Mouse (Mus musculus) bone marrow macrophage, adult 2 months (primary cell): ENCODE data around the gene Timm17a.

ENCODE experiments used
- CTCF ChIP-seq: IDR thresholded peaks from 2 replicates; pipeline ENCODE4 v1.5.1; 2012; ENCODE audit warnings: low read depth, mild to moderate bottlenecking, low read length, moderate library complexity
- POLR2A ChIP-seq: IDR thresholded peaks from 2 replicates; pipeline ENCODE4 v1.6.1; 2012; ENCODE audit warnings: mild to moderate bottlenecking, low read depth, low read length, borderline replicate concordance

- no peak for TF ChIP-seq CTCF
- no peak for TF ChIP-seq POLR2A
Observed at GRCm38 (mm10) chr1:135312201-135312600, 1.4 kb downstream of the Timm17a start.
